Mouse (Mus musculus) T-cell, adult 2 months (primary cell): ENCODE results near the gene Ifitm6.
"Not testable (repeated sequence)": the region's sequence is repeated elsewhere in the genome, so short reads cannot be mapped to it uniquely, and the experiment has no call there.

ENCODE experiments used
- DNase-seq: peaks from one replicate; pipeline ENCODE4 v3.0.0; 2022; ENCODE audit warnings: low spot score

The Ifitm6 gene

DNA sequence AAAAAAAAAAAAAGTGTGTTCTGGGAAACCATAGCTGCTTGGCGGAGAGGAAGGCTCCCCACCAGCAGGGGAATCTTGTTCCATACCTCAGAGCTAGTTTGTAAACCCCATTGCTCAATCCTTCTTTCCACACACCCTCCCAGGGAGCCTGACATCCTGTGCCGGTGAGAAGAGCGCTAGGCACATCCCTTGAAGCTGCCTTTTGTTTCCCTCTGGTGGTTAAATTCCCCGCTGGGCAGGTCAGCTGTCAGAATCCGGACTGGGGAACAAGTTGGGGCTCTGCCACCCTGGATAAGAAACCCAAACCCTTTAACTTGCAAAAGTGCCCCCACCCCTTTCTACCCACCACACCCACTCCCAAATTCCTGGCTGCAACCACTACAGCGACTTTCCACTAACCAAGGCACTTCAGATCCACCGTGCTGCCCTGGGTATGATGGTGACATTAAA is 9.4 kb downstream of the Ifitm6 start:
- no peak for DNase-seq

DNA sequence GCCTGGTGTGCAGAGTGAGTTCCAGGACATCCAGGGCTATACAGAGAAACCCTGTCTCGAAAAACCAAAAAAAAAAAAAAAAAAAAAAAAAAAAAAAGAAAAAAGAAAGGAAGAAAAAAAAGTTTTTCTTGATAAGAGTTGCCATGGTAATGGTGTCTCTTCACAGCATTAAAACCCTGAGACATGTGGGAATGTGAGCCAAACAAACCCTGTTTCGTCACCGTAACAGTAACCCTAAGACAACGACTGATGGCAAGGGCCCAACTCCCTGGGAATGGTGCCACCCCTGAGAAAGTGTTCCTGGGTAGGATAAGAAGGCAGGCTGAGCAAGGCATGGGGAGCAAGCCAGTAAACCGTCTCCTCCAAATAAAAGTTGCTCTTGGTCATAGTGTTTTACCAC is 10.8 kb downstream of the Ifitm6 start:
- DNase-seq: no peak

DNA sequence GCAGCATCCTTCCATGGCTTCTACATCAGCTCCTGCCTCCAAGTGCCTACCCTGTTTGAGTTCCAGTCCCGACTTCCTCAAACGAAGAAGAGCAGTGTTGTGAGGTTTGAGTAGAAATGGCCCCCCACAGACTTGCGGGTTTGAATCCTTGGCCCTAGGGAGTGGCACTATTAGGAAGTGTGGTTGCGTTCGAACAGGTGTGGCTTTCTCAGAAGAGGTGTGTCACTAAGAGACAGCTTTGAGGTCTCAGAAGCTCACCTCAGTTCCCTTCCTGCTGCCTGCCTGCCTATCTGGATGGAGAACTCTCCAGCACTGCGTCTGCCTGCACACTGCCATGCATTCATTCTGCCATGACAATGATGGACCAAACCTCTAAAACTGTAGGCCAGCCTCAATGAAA is 11.3 kb downstream of the Ifitm6 start:
- DNase-seq: no peak

DNA sequence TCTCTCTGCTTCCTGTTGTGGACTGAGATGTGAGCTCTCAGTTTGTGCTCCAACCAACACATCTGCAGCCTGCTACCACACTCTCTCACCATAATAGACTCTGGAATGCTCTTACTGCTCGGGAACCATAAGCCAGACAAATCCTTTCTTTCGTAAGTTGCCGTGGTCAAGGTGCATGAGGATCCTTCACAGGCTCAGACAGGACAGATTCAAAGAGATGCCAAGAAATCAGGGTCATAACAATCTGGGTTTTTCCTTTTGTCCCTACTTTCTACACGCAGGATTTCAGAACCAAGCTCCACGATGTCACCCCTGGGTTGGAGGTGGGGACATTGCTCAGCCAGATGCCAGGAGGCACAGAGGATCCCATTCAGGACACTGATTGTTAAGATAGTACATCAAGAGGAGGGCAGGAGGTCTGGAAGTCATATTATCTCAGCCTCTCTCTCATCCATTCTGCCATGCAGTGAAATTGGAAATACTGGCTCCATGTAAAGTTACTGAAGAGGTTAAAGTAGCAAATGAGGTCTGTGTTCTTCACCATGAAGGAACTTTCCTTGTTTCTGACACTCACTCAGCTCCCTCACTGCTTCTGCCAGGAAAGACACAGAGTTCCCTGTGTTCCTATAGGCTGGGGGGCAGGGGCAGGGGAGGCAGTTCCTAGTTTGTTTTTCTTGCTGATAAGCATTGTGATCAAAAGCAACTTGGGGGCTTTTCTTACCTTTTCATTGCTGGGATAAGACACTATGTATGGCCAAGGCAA is 14.3 kb downstream of the Ifitm6 start:
- no peak for DNase-seq

DNA sequence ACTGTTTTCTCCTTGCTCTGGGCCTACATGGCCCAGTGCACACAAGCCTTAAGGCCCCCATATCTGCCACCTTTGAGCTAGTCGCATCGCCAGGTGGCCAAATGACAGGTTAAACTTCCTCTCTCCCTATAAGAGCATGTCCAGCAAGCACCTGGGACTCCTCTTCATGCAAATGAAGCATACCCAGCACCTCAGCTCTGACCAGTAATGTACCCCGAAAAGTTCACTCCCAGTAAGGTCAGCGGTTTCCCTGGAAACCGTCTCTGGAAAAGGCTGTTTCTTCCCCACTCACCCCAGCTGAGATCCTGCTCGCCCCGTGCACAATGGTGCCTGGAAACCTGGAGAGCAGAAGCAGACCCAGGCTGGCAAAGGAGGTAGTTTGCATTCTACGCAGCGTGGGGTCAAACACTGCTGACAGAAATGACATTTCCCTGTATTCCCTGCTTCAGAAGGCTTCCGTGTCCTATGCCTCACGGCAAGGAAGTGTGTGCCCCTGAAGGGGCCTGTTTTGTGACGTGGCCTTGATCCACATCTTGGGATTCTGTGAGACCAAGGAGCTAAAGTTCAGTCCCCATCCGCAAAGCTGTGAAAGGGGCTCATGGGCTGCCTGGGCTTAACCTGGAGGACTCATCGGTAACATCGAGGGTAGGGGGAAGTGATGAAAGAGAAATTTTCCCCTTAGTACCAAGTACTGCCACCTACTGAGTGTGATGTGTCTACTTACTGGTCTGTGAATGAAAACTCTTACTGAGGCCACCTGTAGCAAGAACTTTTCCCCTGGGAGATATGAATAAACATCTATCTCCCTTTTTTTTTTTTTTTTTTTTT is 16.6 kb downstream of the Ifitm6 start:
- DNase-seq: no peak

DNA sequence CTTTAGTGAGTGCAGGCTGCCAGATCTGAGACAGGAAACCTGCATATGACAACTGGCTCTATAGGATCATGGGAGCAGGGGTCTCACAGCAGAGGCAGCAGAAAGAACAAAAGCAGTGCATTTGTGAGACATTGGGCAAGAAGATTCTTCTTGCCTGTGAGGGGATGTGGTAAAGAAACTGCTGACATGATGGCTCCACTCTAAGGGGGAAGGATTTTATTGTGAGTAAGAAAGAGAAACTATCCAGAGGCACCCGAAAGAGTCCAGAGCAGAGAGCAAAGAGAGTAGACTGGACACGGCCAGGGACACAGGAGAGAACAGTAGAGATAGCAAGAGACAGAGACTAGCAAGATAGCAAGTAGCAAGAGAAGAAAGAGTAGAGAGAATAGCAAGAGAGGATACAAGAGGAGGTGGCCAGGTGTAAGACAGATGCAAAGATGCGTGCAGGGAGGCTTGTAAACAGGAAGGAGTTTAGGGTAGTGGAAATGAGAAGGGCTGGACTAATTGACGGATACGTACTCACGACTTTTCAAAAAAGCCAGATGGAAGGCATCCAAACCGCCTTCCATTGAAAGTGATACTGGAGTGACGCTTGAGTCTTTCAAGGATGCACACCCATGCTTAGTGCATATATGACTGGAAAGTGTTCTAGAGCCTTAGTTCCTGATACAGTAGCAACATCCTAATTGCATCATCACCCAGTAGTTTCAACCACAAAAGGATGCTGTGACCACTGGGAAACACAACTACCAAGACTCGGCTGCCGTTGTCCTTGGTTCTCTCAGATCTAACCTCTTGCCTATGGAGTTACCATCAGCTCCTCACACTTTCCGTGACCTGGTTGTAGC is 18.6 kb downstream of the Ifitm6 start:
- DNase-seq: no peak

DNA sequence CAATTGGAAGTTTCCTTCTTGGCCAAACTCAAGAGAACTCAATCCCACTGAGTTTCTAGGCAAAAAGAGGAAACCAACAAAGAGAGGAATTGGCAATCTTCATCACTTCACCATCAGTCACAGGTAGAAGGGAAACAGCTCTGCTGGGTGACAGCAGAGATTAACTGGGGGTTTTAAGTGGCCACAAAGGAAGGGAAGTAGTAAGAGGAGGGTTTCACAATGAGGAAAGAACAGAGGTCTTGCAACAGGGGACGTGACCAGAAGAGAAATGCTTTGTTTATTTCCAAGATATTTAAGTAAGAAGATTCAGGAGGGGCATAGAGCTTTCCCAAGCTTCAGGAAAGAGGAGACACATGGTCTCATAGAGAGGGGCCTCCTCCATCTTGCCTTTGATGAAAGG is 19.9 kb downstream of the Ifitm6 start:
- no peak for DNase-seq

DNA sequence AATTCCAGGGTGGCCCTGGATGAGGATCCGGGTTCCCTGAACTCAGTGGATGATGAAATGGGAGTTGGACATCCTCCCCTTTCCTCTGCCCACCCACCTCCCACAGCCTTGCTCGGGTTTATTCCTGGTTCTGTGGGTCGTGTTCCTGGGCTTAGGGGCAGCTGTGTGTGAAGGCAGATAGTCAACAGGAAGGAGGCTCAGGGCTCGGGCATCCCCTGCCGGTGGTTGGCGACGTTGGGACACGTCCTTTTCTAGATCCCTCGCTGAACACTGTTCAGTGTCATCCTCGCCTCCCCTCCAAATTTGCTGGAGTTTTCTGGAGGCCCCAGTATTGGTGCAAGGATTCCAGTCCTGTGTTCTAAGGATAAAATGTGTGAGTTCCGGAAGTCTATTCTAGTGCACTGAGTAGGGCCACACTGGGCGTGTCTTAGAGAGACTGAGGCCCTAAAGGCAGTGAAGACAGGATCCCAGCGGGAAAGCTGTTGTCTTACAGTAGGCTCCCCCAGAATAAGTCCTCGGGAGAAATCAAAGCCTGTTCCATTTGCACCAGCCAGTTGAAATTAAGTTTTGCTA is 26.5 kb downstream of the Ifitm6 start:
- no peak for DNase-seq

DNA sequence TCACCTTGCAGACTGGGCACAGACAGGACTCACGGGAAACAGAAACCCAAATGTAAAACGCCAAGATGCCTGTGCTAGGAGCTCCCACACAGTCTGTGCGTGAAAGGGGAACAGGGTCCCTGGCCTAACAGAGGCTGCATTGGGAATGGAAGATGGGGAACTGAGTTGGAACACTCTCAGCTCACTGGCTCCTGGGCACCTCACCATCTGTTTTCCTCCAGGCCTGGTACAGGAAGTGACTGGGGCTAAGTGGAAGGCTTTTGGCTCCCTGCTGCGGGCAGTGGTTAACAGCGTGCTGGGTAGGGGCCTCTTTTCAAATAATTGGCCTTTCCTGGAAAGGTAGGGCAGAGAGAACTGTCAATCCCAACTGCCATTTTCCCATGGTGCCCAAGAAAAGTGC is 27.1 kb downstream of the Ifitm6 start:
- no peak for DNase-seq

DNA sequence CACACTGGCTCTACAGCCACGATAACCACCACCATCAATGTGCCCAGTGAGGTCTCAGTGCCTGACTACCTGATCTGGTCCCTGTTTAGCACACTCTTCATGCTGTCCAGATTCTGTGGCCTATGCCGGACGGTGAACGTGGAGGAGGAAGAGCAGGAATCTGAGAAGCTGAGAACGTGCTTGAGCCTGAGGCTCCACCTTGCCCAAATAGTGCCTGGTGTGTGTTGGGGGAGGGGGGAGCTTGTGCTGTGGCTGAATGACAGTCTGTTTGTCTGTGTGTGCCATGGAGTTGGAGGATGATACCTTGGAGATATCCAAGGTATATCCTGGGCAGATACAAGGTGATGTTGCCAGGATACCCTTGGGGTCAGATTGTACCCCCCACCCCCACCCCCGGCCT is 27.5 kb downstream of the Ifitm6 start:
- DNase-seq: no peak

DNA sequence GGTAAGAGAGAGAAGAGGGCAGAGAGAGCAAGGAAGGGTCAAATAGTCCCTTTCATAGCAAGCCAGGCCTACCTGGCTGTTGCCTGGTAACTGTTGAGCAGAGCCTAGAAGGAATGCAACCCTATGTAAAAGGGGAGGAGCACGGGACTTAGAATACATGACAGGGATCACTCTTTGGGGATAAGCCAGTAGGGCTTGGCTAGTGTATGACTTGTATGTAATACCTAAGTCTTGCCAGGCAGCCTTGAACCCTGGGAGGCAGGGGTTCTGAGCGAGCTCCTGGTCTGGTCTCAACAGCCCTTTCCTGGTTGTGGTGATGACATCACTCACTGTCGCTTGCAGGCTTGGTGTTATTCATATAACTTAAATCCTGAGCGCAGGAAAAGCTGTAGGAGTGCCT is 28.7 kb downstream of the Ifitm6 start:
- DNase-seq: no peak

DNA sequence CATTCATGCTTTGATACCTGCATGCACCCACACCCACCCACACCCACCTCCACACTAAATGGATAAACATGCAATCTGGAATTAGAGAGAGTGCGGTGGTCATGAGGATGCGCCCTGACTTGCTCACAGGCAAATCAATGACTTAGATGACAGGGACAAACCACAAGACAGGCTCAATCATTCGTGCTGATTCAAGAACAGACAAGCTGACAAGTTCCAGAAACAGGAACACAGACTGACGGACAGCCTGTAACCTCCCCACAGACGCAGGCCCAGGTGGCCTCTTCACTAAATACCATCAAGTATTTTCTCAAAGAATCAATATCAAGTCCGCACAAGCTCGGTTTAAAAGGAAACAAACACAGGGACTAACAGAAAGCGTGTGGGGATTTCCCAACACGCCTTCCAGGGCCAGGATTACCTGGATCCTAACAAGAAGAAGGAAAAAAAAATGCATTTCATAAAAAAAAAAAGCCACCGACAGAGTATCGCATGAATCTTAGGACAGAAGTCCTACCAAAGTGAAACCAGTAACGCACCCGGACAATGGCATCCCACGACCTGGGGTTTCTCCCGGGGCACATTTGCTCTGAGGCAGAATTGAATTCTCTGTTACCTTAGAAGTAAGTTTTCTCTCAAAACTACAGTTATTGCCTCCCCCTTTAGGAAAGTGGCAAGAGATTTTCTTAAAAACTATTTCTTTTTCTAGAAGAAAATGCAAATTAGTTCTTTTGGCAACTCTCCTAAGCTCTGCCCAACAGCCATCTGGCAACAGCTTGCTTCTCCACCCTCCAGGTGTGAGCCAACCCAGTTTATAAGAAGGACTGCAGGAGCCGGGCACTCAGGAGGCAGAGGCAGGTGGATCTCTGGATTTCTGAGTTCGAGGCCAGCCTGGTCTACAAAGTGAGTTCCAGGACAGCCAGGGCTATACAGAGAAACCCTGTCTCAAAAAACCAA is 30.3 kb downstream of the Ifitm6 start:
- DNase-seq: no peak

DNA sequence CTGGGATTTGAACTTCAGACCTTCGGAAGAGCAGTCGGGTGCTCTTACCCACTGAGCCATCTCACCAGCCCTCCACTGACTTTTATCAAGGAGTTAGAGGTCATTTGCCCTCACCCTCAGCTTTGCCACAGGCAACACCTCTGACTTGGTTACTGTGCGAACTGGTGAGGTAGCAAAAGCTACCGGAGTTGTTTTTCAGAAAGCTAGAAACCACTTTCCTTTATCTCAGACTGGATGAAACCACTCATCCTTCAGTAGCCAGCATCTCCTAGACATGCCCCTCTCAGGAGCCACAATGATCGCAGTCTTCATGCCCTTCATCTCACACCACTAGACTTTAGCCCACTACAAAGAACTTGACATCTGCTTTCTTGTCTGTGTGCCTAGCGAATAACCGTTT is 34.8 kb downstream of the Ifitm6 start:
- DNase-seq: no peak

DNA sequence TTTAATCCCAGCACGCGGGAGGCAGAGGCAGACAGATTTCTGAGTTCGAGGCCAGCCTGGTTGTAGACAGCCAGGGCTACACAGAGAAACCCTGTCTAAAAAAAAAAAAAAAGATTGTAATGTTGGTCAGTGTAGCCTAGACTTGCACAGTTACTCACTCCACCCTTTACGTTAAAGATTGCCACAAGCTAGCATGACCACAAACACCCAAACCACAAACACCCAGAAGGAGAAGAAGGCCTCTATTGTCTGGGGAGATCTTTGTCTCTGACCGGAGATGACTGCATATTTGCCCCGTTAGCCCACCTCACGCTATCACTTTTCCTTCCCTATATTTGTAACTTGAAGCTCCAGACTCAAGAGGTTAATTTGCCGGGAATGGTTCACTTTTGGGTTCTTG is 36.0 kb downstream of the Ifitm6 start:
- DNase-seq: no peak

DNA sequence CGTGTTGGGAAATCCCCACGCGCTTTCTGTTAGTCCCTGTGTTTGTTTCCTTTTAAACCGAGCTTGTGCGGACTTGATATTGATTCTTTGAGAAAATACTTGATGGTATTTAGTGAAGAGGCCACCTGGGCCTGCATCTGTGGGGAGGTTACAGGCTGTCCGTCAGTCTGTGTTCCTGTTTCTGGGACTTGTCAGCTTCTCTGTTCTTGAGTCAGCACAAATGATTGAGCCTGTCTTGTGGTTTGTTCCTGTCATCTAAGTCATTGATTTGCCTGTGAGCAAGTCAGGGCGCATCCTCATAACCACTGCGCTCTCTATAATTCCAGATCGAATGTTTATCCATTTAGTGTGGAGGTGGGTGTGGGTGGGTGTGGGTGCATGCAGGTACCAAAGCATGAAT is 41.0 kb downstream of the Ifitm6 start:
- not testable (repeated sequence) for DNase-seq

DNA sequence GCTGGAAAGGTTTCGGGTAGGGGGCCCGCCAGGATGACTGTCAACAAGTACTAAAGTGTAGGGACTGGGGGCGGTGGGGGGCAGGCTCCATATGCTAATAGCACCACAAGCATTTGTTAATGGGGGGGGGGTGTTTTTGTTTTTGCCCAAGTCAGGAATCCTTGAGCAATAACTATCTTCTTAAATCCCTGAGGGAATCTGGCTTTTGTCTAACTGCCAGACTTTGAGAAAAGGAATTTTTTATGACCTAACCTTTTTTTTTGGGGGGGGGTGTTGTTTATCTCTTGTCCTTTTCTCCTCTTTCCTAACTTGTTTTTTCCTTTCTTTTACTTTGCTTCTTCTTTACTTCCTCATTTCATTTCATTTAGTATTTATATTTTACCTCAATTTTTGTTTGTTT is 42.3 kb downstream of the Ifitm6 start:
- DNase-seq: no peak

DNA sequence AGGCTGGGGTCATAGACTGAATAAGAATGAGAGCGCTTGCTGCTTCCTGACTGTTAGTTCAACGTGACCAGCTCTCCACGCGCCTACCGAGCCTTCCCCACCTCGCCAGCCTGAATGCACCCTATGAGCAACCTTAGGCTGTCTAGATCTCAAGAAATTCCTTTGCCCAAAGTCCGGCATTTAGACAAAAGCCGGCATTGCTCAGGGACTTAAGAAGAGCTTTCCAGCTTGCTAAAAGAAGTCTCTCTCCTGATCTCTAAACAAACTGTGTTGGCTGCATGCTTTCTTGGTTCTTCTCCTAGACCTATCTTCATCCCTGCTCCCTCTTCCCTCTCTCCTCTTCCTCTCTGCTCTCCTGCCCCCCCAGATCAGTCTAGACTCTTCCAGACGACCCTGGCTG is 42.8 kb downstream of the Ifitm6 start:
- DNase-seq: no peak

DNA sequence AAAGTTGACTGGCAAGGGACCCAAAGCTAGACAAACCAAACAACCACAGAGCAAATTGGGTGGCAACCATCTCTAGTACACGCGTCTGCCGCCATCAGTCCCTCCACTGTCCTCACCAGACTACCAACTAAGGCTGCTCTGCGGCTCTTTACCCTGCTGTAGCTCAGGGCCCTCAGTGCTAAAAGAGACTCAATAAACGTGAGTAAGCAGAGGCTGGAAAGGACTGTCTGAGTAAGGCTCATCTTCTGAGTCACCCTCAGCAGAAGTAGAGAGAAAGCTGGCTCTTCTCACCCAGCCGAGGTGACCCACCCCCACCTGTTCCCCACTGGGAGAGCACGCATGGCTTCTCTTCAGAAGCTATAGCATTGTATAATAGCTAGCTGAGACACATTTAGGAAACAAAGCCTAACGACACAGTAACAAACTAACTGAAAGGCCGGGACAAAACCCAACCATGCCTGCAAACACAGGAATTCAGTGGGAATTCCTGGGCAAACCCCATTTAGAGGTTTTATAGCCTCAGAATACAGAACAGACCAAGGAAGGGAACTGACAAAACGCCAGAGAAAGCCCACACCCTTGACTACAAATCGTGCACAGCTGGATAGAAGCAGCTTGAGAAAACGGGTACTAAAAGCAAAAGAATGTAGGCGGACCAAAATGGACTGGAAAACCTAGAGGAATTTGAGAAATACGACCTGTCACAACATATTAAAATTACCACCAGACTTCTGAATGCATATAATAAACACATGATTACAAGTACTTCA is 44.1 kb downstream of the Ifitm6 start:
- no peak for DNase-seq

DNA sequence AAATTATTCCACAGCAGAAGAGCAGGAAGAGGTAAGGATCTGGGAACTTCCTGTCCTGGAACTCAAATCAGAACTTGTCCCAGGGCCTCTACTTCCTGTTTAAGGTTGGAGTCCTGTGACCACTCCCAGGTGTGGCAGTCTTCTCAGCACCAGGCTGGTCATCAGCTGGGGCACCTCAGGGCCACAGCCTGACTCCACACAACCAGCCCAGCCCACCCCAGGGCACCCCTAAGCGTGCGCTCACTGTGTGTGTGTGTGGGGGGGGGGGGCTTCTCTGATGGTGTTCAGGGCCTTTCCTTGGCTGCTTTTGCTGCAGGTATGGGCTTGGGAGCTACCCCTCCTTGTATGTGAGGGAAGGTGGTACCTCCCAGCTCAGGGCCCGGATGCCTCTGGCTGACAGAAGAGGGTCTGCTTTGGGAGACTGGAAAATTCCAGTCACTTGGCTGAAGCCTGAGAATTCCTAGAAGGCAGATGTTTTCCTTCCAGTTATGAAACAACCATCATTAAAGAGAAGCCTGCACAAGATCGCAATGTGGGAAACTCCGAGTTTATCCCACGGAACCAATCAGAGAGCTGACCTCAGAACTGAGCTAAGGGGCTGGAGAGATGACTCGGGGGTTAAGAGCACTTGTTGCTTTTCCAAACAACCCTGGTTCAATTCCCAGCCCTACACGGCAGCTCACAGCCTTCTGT is 46.1 kb downstream of the Ifitm6 start:
- no peak for DNase-seq

DNA sequence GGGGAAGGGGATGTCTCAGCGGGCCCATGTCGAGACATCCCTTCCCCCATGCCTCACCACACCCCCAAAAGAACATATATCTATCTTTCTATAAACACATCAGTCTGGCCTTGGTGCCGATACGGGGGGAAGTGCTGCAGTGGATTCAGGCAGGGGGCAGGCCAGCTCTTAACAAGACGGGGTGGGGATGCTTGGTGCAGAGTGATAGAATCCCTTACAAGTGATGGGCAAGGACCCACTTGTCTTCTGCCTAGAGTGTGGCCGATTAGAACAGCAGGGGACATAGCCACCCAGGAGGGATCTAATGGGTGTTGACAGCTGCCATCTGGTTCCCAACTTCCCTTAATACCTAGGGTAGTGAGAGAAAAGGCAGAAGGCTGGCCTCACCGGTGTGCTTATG is 46.8 kb downstream of the Ifitm6 start:
- no peak for DNase-seq
